Mouse (Mus musculus) forebrain, embryonic 13.5 days (tissue): Measurements from ENCODE around the gene Cyp2b10. TPM values are rescaled to one million over a fixed set of nuclear protein-coding genes. Genes with fewer than 3 reads are reported as not detected.
"Not testable (repeated sequence)": the region's sequence is repeated elsewhere in the genome, so short reads cannot be mapped to it uniquely, and the experiment has no call there.

ENCODE experiments used
- ATAC-seq: fragments of 200-750 bp; cut with Nextera tagmentation; 2 replicates; pipeline ENCODE4 v1.8.0; 2017
- H3K27ac ChIP-seq: fragments of 300-500 bp; sonication (generic); 2 replicates; pipeline ENCODE4 v1.5.1; 2015; ENCODE audit warnings: inconsistent platforms, mild to moderate bottlenecking, moderate library complexity
- H3K27me3 ChIP-seq: fragments of 300-500 bp; sonication (generic); 2 replicates; pipeline ENCODE4 v1.6.1; 2015; ENCODE audit warnings: mild to moderate bottlenecking, inconsistent platforms
- H3K36me3 ChIP-seq: fragments of 300-500 bp; sonication (generic); 2 replicates; pipeline ENCODE4 v1.6.1; 2015; ENCODE audit warnings: mild to moderate bottlenecking, inconsistent platforms; ENCODE audit not compliant: poor library complexity, severe bottlenecking
- H3K4me1 ChIP-seq: fragments of 300-500 bp; sonication (generic); 2 replicates; pipeline ENCODE4 v1.6.1; 2015; ENCODE audit warnings: inconsistent platforms
- H3K4me2 ChIP-seq: fragments of 300-500 bp; sonication (generic); 2 replicates; pipeline ENCODE4 v1.6.1; 2015; ENCODE audit warnings: inconsistent platforms, mild to moderate bottlenecking, moderate library complexity
- H3K4me3 ChIP-seq: fragments of 300-500 bp; sonication (generic); 2 replicates; pipeline ENCODE4 v1.5.1; 2015; ENCODE audit warnings: mild to moderate bottlenecking, inconsistent platforms
- H3K9ac ChIP-seq: fragments of 300-500 bp; sonication (generic); 2 replicates; pipeline ENCODE4 v1.6.1; 2015; ENCODE audit warnings: mild to moderate bottlenecking, inconsistent platforms
- H3K9me3 ChIP-seq: fragments of 300-500 bp; sonication (generic); replicated peaks from 2 replicates; pipeline ENCODE4 v1.6.1; 2016; ENCODE audit warnings: inconsistent platforms
- WGBS: fragments of 180-500 bp; shearing (Covaris S2); methylation state at CpG from one replicate; pipeline ENCODE4 v1.1.7; 2015; 5-methylcytosine and 5-hydroxymethylcytosine counted together
- polyA plus RNA-seq: library from polyadenylated mRNA; unstranded; fragments of >200 nt; fragmentation: Nextera tagmentation; extraction: Ambion mirVana; gene quantifications from 2 replicates; pipeline ENCODE4 v1.2.1, GENCODE M21; 2015

Gene Cyp2b10
- not detected in 2 replicates for polyA plus RNA-seq

DNA sequence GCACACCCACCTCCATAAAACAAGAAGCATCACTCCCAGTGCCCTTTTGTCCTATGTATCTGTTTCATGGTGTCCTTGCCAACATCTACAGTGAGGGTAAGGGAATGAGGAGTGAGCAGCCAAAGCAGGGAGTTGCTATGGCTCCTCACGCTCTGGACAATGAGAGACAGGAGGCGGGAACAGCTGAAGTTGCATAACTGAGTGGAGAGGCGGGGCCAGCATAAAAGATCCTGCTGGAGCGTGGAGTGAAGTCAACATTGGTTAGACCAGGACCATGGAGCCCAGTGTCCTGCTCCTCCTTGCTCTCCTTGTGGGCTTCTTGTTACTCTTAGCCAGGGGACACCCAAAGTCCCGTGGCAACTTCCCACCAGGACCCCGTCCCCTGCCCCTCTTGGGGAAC is at the start of gene Cyp2b10:
Gene Cyp2b10 (plus strand): TSS at position 210 of the 400 bp plus-strand sequence.
- ATAC-seq: no peak
- no peaks in the 10 kb centered on the region for H3K36me3 ChIP-seq
- H3K4me2 ChIP-seq: no peak within 1 kb of the TSS
- H3K27ac ChIP-seq: no peak within 1 kb of the TSS
- H3K9me3 ChIP-seq: 0 out of 2 replicates have a peak, but pooled peaks cover 12% of the 10 kb centered on the region
- no peaks in the 10 kb centered on the region for H3K27me3 ChIP-seq
- H3K4me3 ChIP-seq: no peak within 1 kb of the TSS
- WGBS: 72% methylated on average over 6 of the region's 6 CpGs
- no peak within 1 kb of the TSS for H3K9ac ChIP-seq
- H3K4me1 ChIP-seq: no peaks in the 10 kb centered on the region

DNA sequence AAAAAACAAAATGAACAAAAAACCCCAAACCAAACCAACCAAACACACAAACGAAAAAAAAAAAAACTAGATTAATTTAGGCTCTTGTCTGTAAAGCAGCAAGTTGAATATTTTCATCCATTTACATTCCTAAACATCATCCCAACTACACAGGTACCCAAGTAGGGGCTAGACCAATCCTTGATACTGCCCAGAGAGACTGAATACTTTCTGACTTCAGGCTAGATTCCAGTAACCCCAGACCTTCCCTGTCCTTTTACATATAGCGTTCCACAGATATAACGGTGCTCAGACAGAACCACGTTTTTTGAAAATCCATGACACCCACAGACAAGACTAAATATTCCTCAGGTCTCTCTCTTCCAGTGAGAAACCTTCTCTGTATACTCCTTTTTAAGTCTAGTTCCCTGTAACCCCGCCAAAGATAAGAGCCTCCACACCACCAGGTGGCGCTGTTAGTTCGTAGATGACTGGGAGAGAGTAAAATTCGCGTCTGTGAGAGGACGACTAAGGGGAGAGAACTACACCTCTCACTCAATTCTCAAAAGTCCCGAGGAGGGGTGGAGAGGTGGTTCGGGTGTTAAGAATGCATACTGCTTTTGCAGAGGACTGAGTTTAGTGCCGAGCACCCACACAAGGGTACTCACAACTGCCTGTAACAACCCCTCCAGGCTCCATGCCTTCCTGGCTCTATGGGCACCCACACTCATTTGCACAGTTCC is 49.5 kb upstream of the Cyp2b10 start:
- H3K27ac ChIP-seq: no peak overlapping the region
- 11% methylated on average over 13 of the region's 13 CpGs for WGBS
- no peaks in the 10 kb centered on the region for H3K9me3 ChIP-seq
- no peaks in the 10 kb centered on the region for H3K36me3 ChIP-seq
- peak overlapping the region; percentile 53 for H3K9ac ChIP-seq
- no peaks in the 10 kb centered on the region for H3K27me3 ChIP-seq
- ATAC-seq: peak; percentile 77
- peak overlapping the region; percentile 41 for H3K4me3 ChIP-seq
- H3K4me1 ChIP-seq: no peaks in the 10 kb centered on the region
- peak overlapping the region; percentile 59 for H3K4me2 ChIP-seq

DNA sequence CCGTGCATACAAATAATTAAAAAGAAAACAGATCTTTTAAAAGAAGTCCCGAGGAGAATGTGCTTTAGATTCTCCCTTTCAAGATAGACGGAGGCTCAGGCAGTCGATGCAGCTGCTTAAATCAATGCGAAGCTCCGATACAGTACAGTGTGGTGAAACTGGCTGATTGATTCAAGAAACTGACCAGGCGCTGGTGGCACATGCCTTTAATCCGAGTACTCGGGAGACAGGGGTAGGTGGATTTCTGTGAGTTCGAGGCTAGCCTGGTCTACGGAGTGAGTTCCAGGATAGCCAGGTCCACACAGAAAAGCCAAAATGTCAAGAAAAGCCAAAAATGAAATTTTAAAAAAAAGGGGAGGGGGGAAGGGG is 49.0 kb upstream of the Cyp2b10 start:
- WGBS: 25% methylated on average over 11 of the region's 11 CpGs
- no peaks in the 10 kb centered on the region for H3K27me3 ChIP-seq
- H3K27ac ChIP-seq: no peak overlapping the region
- H3K9me3 ChIP-seq: no peaks in the 10 kb centered on the region
- peak overlapping the region; percentile 53 for H3K9ac ChIP-seq
- H3K4me1 ChIP-seq: no peaks in the 10 kb centered on the region
- peak overlapping the region; percentile 59 for H3K4me2 ChIP-seq
- H3K36me3 ChIP-seq: no peaks in the 10 kb centered on the region
- peak; percentile 43; the same call in 1 of the 2 replicates for ATAC-seq
- H3K4me3 ChIP-seq: peak overlapping the region; percentile 41

DNA sequence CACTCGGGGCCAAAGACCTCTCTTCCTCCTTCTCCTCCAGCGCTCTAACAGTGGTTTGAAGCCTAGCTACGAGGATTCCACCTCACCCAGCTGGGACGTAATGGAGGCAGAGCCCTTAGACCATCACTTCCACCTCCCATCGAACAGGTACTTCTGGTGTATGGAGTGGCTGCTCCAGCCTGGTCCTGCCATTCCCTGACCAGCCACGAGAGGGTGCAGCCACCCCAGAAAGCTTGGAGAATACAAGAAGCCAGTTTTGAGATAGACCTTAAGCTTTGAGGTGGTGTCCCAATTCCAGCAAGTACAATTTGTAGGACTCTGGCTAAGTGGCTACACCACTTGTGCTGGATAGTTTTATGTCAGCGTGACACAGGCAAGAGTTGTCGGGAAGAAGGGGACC is 42.3 kb upstream of the Cyp2b10 start:
- WGBS: 39% methylated on average over 8 of the region's 8 CpGs
- no peak overlapping the region for H3K4me3 ChIP-seq
- no peaks in the 10 kb centered on the region for H3K9me3 ChIP-seq
- no peak overlapping the region for H3K9ac ChIP-seq
- H3K4me1 ChIP-seq: no peaks in the 10 kb centered on the region
- H3K27ac ChIP-seq: no peak overlapping the region
- no peak overlapping the region for H3K4me2 ChIP-seq
- ATAC-seq: no peak
- H3K36me3 ChIP-seq: no peaks in the 10 kb centered on the region
- no peaks in the 10 kb centered on the region for H3K27me3 ChIP-seq

DNA sequence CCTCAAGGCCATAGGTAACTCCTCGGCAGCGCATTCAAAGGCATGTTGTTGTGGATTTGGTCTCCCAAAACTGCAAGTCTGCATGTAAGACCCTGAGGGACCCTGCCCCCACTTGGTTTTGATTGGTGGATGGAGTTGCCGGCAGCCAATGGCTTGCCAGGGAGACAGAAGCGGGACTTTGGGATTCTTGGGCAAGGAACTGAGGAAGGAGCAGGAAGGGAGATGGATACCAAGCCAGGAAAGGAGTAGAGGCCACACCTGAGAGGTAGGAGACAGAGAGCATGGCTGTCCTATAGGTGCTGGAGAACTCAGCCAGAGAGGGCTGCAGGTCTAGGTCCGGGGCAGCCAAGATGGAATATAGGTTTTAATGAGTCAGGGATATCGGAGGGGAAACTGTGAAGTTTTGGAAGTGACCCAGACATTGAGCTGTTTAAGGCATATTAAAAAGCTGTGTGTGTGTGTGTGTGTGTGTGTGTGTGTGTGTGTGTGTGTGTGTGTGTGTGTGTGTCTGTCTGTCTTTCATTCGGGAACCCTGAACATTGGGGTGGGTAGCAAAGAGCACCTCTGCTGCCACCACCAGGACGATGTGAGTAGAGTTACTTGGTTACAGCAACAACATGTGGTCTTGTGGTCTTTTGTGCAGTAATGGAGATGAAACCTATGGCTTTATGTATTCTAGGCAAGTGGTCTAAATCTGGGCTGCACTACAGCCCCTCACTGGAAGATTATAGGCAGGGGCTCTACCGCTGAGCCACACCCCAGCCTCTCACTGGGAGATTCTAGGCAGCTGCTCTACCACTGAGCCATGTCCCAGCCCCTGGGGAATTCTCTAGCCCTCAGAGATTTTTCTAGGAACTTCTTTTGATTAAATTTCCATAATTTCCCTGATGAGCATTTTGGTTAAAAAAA is 37.2 kb upstream of the Cyp2b10 start:
- Histone ChIP-seq H3K9ac (no peak overlapping the region), H3K27ac (no peak overlapping the region), H3K4me2 (peak overlapping the region; percentile 53), H3K4me3 (peak overlapping the region; percentile 21), H3K4me1 (no peaks in the 10 kb centered on the region), H3K9me3 (no peaks in the 10 kb centered on the region), H3K36me3 (no peaks in the 10 kb centered on the region), H3K27me3 (no peaks in the 10 kb centered on the region)
- 21% methylated on average over 9 of the region's 9 CpGs for WGBS
- ATAC-seq: no peak; the same call in 1 of the 2 replicates

DNA sequence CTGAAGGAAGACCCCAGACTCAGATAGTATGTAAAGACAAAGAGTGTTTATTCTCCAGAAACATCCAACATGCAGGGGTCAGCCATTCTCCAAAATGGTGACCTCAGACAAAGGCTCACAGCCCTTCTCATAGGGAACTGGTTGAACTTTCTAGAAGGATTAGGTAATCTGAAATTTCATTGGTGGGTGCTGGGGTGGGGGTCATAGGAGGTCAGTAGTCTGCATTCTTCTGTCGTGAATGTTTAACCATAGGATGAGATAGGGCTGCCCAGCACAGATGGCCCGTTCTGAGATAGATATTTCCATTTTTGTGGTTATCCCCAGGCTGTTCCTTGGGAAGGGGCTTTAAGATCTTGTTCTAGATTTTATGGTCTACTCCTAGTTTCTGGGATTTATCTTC is 35.1 kb upstream of the Cyp2b10 start:
- Histone ChIP-seq H3K4me2 (no peak overlapping the region), H3K4me3 (no peak overlapping the region), H3K9me3 (no peaks in the 10 kb centered on the region; the same call in 1 of the 2 replicates), H3K9ac (no peak overlapping the region), H3K27me3 (no peaks in the 10 kb centered on the region), H3K4me1 (no peaks in the 10 kb centered on the region), H3K36me3 (no peaks in the 10 kb centered on the region), H3K27ac (no peak overlapping the region)
- ATAC-seq: no peak
- WGBS: 86% methylated on average over 2 of the region's 2 CpGs

DNA sequence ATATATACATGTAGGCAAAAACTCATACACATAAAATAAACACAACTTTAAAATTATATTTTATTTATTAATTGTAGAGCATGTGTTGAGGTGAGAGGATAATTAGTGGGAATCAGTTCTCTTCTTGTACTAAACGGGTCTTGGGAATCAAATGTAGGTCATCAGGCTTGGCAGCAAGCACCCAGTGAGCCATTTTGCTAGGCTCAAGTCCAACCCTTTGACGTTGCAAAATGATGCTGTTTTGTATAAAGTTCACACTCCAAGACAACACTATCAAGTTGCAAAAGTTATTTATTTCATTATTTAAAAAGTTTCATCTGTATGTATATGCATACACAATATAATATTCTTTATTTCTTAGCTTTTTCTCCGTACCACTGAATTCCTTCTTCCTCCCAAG is 33.7 kb upstream of the Cyp2b10 start:
- no peak overlapping the region for H3K4me2 ChIP-seq
- 89% methylated on average over 3 of the region's 3 CpGs for WGBS
- no peak overlapping the region for H3K4me3 ChIP-seq
- no peak overlapping the region for H3K27ac ChIP-seq
- H3K36me3 ChIP-seq: no peaks in the 10 kb centered on the region
- H3K27me3 ChIP-seq: no peaks in the 10 kb centered on the region
- ATAC-seq: no peak
- no peaks in the 10 kb centered on the region for H3K4me1 ChIP-seq
- no peak overlapping the region for H3K9ac ChIP-seq
- H3K9me3 ChIP-seq: peaks cover 4% of the 10 kb centered on the region; the same call in 1 of the 2 replicates

DNA sequence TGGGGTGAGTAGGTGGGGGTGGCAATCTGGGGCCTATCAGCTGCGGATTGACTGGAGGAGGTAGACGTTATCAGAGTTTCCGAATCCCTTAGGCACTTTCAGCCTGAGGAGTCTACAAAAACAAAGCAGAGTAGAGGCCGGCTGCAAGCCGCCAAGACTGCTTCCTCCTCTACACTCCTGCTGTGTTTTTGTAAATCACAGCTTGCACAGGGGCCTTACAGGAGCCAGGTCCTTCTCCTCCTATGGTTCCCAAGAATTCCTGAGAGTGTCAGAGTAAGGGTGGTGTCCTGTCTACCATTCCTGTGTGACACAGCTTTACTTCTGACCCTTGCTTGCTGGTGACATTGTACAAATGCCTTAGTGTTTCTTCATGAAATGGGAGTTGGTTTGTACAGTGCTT is 32.6 kb upstream of the Cyp2b10 start:
- no peak for ATAC-seq
- 39% methylated on average over 5 of the region's 5 CpGs for WGBS

DNA sequence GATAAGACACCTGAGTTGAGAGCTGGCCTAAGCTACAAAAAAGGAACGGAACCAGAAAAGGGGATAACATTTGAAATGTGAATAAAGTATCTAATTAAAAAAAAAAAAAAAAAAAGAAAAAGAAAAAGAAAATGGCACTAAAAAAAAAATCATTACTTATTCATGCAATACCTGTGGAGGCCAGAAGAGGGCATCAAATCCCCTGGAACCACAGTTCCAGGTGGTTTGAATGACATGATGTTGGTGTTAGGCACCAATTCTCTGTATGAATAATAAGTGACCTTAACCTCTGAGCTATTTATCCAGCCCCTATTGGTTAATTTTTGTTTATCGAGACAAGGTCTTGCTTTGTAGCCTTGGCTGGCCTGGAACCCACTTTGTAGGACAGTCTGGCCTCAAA is 27.6 kb upstream of the Cyp2b10 start:
- Histone ChIP-seq H3K36me3 (no peaks in the 10 kb centered on the region), H3K4me1 (no peaks in the 10 kb centered on the region), H3K9me3 (peaks cover 4% of the 10 kb centered on the region; the same call in 1 of the 2 replicates), H3K9ac (no peak overlapping the region), H3K27me3 (no peaks in the 10 kb centered on the region), H3K27ac (no peak overlapping the region), H3K4me2 (no peak overlapping the region), H3K4me3 (no peak overlapping the region)
- 82% methylated on average over 2 of the region's 2 CpGs for WGBS
- ATAC-seq: no peak

More for the DNA sequence above, 32.6 kb upstream of the Cyp2b10 start:
- peaks cover 4% of the 10 kb centered on the region; the same call in 1 of the 2 replicates for H3K9me3 ChIP-seq
- no peak overlapping the region for H3K4me3 ChIP-seq
- H3K4me2 ChIP-seq: no peak overlapping the region
- H3K4me1 ChIP-seq: no peaks in the 10 kb centered on the region
- no peaks in the 10 kb centered on the region for H3K36me3 ChIP-seq
- no peak overlapping the region for H3K27ac ChIP-seq
- H3K27me3 ChIP-seq: no peaks in the 10 kb centered on the region
- no peak overlapping the region for H3K9ac ChIP-seq

DNA sequence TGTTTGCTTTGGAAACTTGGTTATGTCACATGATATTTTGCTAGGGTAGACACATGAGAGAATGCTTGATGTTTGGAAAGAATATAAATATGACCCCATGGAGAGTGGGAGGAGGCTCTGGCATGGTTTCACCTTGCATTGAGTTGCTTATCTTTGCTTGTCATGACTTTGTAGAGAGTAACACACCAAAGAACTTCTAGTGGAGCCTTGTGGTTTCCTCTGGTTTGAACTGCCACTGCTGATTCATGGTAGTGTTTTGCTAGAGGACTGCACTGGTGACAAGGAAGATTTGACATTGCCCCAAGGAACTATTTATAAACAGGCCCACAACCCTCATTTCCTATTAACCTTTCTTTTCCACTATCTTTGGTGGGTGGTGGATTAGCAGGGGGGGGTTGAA is 24.8 kb upstream of the Cyp2b10 start:
- Histone ChIP-seq H3K4me3 (no peak overlapping the region), H3K9ac (no peak overlapping the region), H3K27me3 (no peaks in the 10 kb centered on the region), H3K27ac (no peak overlapping the region), H3K36me3 (no peaks in the 10 kb centered on the region), H3K4me2 (no peak overlapping the region), H3K4me1 (no peaks in the 10 kb centered on the region), H3K9me3 (0 out of 2 replicates have a peak, but pooled peaks cover 4% of the 10 kb centered on the region)
- no peak for ATAC-seq

DNA sequence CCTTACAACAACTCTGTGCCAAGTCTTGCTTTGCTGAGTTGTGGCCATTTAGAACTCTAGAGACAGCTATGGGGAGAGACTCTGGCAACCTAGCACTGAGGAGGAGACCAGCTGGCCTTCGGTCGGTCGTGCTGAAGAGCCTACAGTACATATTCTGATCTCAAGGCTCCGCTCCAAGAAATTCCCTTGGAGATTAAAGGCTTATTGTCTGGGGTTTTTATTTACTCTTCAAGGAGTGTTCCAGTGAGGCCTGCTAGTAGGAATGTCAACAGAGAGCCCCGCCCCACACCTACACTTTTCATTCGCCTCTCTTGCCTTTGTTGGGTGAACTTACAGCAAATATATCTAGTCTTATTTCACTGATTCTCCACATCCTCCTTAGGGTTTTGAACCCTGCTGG is 18.7 kb upstream of the Cyp2b10 start:
- H3K27ac ChIP-seq: no peak overlapping the region
- H3K4me1 ChIP-seq: no peaks in the 10 kb centered on the region
- H3K36me3 ChIP-seq: no peaks in the 10 kb centered on the region
- H3K9ac ChIP-seq: no peak overlapping the region
- no peak overlapping the region for H3K4me2 ChIP-seq
- no peaks in the 10 kb centered on the region for H3K27me3 ChIP-seq
- ATAC-seq: no peak
- 45% methylated on average over 6 of the region's 6 CpGs for WGBS
- H3K4me3 ChIP-seq: no peak overlapping the region
- H3K9me3 ChIP-seq: no peaks in the 10 kb centered on the region

DNA sequence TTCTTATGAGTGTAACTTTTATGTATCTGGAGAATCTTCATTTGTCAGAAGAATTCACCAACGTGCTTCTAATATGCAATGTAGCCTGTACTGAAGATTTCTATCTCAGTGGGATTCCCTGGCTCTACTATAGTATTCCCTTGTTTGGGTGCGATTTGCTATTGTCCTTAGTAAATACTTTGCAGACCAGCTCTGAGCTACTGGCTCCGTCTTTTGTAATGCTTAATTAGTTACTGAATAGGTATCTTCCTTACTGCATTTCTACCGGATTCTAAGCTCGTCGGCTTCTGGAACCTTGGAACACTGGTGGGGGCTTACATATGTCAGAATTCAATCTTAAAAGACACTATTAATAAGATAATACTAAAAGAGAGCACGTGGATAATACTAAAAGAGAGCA is 16.7 kb upstream of the Cyp2b10 start:
- not testable (repeated sequence) for H3K4me2 ChIP-seq, H3K27me3 ChIP-seq
- WGBS: 1% methylated on average over 7 of the region's 7 CpGs

More for the DNA sequence above, 16.7 kb upstream of the Cyp2b10 start:
- not testable (repeated sequence) for ATAC-seq, H3K4me3 ChIP-seq, H3K36me3 ChIP-seq, H3K27ac ChIP-seq, H3K9ac ChIP-seq, H3K4me1 ChIP-seq, H3K9me3 ChIP-seq
